Mouse (Mus musculus) ES-E14 (cell line): ENCODE measurements around the gene Ssu2. TPM values are rescaled to one million over a fixed set of nuclear protein-coding genes. Genes with fewer than 3 reads are reported as not detected.

Experiments
- DNase-seq: peaks from one replicate; pipeline ENCODE4 v3.0.0-alpha.2; 2013; ENCODE audit warnings: low read depth, low spot score
- H3K27ac ChIP-seq: 2 replicates; pipeline ENCODE4 v1.5.1; 2012; ENCODE audit warnings: low read depth, mild to moderate bottlenecking, low read length, moderate library complexity, mixed read lengths; ENCODE audit not compliant: poor library complexity, insufficient read depth, severe bottlenecking
- H3K36me3 ChIP-seq: 2 replicates; pipeline ENCODE4 v1.6.1; 2012; ENCODE audit warnings: mild to moderate bottlenecking, low read length, moderate library complexity, mixed read lengths; ENCODE audit not compliant: control insufficient read depth, poor library complexity, insufficient read depth, severe bottlenecking
- H3K4me1 ChIP-seq, 2 experiments: fragments of 150-350 bp in 1 of 2; sonication (generic) in 1 of 2; 2 replicates each; pipeline ENCODE4 v1.6.1; 2012; ENCODE audit warnings: low read length in 2 of 2, mild to moderate bottlenecking in 1 of 2, mixed read lengths in 1 of 2; ENCODE audit not compliant: control insufficient read depth in 2 of 2, insufficient read depth in 2 of 2, poor library complexity in 1 of 2
- H3K4me3 ChIP-seq, 2 experiments: fragments of 150-350 bp in 1 of 2; sonication (generic) in 1 of 2; 2 replicates each; pipeline ENCODE4 v1.5.1; 2012; ENCODE audit warnings: low read length in 2 of 2, low read depth in 1 of 2, mild to moderate bottlenecking in 1 of 2, mixed read lengths in 1 of 2; ENCODE audit not compliant: insufficient read depth in 1 of 2, poor library complexity in 1 of 2, severe bottlenecking in 1 of 2
- H3K9ac ChIP-seq: 2 replicates; pipeline ENCODE4 v1.6.1; 2012; ENCODE audit warnings: low read depth, mild to moderate bottlenecking, low read length, mixed read lengths; ENCODE audit not compliant: poor library complexity, insufficient read depth, severe bottlenecking
- H3K9me3 ChIP-seq: fragments of 150-350 bp; sonication (generic); 2 replicates; pipeline ENCODE4 v1.6.1; 2012; ENCODE audit warnings: low read depth, mild to moderate bottlenecking, low read length; ENCODE audit not compliant: control insufficient read depth, insufficient read depth
- CHD2 ChIP-seq: IDR thresholded peaks from 2 replicates; pipeline ENCODE4 v1.6.1; 2014; ENCODE audit warnings: mild to moderate bottlenecking, low read depth, low read length, inconsistent platforms
- HCFC1 ChIP-seq: IDR thresholded peaks from 2 replicates; pipeline ENCODE4 v1.6.1; 2012; ENCODE audit warnings: low read length, inconsistent platforms, borderline replicate concordance; ENCODE audit not compliant: insufficient read depth
- MAFK ChIP-seq: IDR thresholded peaks from 2 replicates; pipeline ENCODE4 v1.6.1; 2014; ENCODE audit warnings: mild to moderate bottlenecking, low read depth, low read length, inconsistent platforms; ENCODE audit not compliant: insufficient read depth
- ZC3H11A ChIP-seq: IDR thresholded peaks from 2 replicates; pipeline ENCODE4 v1.6.1; 2012; ENCODE audit warnings: low read depth, mild to moderate bottlenecking, inconsistent platforms, low read length, borderline replicate concordance
- ZNF384 ChIP-seq: IDR thresholded peaks from 2 replicates; pipeline ENCODE4 v1.6.1; 2012; ENCODE audit warnings: low read depth, low read length, inconsistent platforms
- in situ Hi-C, 2 experiments: fragments of 600-800 bp; cut with MboI; formaldehyde crosslinking; loops; one replicate each; pipeline ENCODE4 v1.15.1; 2025; ENCODE audit warnings: low sequenced_read_pairs in 2 of 2, inconsistent platforms in 1 of 2; ENCODE audit not compliant: unreplicated experiment in 2 of 2
- total RNA-seq: library from RNA; depleted of rRNA; stranded (reverse); fragments of 300-350 nt; gene quantifications from 2 replicates; pipeline ENCODE4 v1.2.3, GENCODE M21; 2012

Ssu2 gene
- total RNA-seq, 1 experiment = 0.58 TPM

DNA sequence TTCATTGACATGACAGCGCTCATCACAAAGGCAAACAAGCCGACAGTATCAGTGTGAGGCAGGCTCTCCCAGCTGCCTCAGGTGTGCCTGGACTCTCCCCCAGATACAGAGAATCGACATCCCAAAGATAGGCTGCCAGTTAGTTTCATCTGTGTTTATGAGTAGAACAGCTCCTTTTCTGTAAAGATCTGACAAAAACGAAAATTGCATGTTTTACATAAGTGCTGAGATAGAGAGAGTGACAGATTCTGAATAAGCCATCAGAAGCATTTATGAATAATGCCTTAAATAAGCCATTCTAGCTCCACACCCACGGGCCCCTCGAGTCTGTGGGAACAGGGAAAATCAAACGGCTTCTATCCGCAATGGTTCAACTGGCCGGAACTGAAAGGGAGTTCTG is 31.5 kb upstream of the Ssu2 start:
- H3K9me3 ChIP-seq = no peaks in the 10 kb centered on the region
- no peak overlapping the region for H3K27ac ChIP-seq
- in situ Hi-C loops = no loop called here
- no peak for TF ChIP-seq ZC3H11A
- TF ChIP-seq MAFK = no peak
- TF ChIP-seq CHD2 = no peak
- TF ChIP-seq HCFC1 = no peak
- no peak for TF ChIP-seq ZNF384
- H3K4me1 ChIP-seq = no peaks in the 10 kb centered on the region
- DNase-seq = no peak
- H3K36me3 ChIP-seq = no peaks in the 10 kb centered on the region
- H3K4me3 ChIP-seq = no peak overlapping the region
- no peak overlapping the region for H3K9ac ChIP-seq

- no peak for DNase-seq
- H3K9me3 ChIP-seq = no peaks in the 10 kb centered on the region
- H3K27ac ChIP-seq = no peak overlapping the region
- in situ Hi-C loops = no loop called here
- H3K9ac ChIP-seq = no peak overlapping the region
- no peak overlapping the region for H3K4me3 ChIP-seq
- TF ChIP-seq ZC3H11A (no peak), ZNF384 (no peak), CHD2 (no peak)
- H3K4me1 ChIP-seq = no peaks in the 10 kb centered on the region
- no peaks in the 10 kb centered on the region for H3K36me3 ChIP-seq
Measured at GRCm38 (mm10) chr6:112404111-112404510, 16.3 kb upstream of the Ssu2 start.

DNA sequence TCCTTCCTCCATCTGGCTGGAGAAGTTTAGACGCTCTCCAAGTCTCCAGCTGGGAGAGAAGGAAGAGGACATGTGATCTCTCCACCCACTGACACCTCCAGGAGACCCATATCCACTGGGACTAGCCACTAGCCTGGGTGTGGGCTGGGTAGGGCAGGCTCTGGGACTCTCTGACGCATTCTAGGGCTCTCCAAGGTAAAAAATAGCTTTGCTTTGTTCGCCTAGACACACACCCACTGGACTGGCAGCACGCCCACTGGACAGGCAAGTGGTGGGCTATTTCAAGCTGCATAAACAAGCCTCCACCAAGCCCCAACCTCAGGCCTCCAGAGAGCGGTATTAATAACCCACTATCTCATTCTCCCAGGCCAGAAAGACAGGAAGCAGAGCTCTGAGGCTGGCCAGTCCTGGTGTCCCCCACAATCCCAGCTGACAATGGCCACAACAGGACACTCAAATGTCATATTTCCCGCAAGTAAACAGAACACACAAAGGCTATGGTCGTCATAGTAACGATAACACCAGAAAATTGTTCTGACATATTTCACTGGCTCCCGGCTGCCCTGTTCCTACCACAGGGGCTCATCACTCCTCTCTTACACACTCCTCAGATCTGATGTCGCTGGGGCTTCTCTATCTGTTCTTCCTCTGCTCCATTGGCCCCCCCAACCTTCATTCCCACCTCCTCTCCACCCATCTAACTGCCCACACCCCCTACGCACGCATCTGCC is 14.3 kb upstream of the Ssu2 start:
- no peak overlapping the region for H3K9ac ChIP-seq
- no peaks in the 10 kb centered on the region for H3K4me1 ChIP-seq
- H3K36me3 ChIP-seq = no peaks in the 10 kb centered on the region
- no peak for TF ChIP-seq HCFC1
- TF ChIP-seq CHD2 = no peak
- no peak for TF ChIP-seq ZC3H11A
- TF ChIP-seq ZNF384 = no peak
- TF ChIP-seq MAFK = no peak
- H3K4me3 ChIP-seq = no peak overlapping the region
- no peak for DNase-seq
- H3K27ac ChIP-seq = no peak overlapping the region
- no peaks in the 10 kb centered on the region for H3K9me3 ChIP-seq
- in situ Hi-C loops = no loop called here

DNA sequence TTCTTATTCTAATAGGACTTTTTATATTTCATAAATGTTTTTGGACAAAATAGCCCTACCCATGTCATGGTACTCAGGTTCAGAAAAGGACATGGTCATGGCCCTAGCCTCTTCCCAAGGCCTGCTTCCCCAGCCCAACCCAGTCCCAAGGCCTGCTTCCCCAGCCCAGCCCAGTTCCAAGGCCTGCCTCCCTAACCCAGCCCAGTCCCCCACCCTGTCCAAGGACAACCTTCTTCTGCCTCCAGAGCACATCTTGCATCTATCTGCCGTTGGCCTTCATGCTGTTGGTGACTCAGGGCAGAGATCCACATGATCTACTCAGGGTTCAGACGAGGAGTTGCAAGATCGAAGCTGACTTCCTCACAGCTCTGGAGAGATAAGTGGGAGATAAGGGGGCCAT is 9.5 kb upstream of the Ssu2 start:
- no peak overlapping the region for H3K27ac ChIP-seq
- no peak overlapping the region for H3K9ac ChIP-seq
- in situ Hi-C loops = no loop called here

DNA sequence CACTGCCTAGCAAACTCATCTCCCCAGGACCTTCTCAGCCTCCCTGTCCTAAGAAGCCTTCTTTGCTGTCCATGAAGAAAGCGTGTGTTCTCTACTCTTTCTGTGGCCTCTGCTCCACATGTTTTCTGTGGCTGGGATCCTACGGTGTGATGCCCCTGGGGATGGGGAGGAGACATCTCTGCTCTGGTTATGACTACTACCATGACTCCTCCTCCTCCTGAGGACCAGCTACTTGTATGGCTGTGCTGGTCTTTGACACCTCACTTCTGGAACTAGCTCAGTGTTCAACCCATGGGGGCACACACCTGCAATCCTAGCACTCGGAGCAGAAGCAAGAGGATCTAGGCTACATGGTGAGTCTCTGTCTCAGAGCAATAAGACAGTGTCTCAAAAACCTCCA is 8.5 kb upstream of the Ssu2 start:
- no peak for DNase-seq
- in situ Hi-C loops = no loop called here
- Histone ChIP-seq H3K4me1 (no peaks in the 10 kb centered on the region), H3K36me3 (no peaks in the 10 kb centered on the region), H3K27ac (no peak overlapping the region), H3K9ac (no peak overlapping the region), H3K4me3 (no peak overlapping the region), H3K9me3 (no peaks in the 10 kb centered on the region)
- TF ChIP-seq ZC3H11A = no peak
- TF ChIP-seq MAFK = no peak
- TF ChIP-seq CHD2 = no peak
- no peak for TF ChIP-seq ZNF384
- TF ChIP-seq HCFC1 = no peak

More for the DNA sequence above, 9.5 kb upstream of the Ssu2 start:
- no peaks in the 10 kb centered on the region for H3K9me3 ChIP-seq
- no peaks in the 10 kb centered on the region for H3K4me1 ChIP-seq
- no peaks in the 10 kb centered on the region for H3K36me3 ChIP-seq
- no peak overlapping the region for H3K4me3 ChIP-seq
- no peak for TF ChIP-seq HCFC1
- no peak for TF ChIP-seq ZC3H11A
- no peak for TF ChIP-seq MAFK
- TF ChIP-seq ZNF384 = no peak
- TF ChIP-seq CHD2 = no peak
- DNase-seq = no peak
